Mouse (Mus musculus) c-Kit-positive CD71-negative TER-119-negative erythroid progenitor cells, embryonic 14.5 days (primary cell): ENCODE data around the gene Mgst2.

Experiments
- DNase-seq: peaks from one replicate; pipeline ENCODE4 v3.0.0-alpha.2; 2013; ENCODE audit warnings: low read depth

Gene Mgst2

GRCm38 (mm10) chr3:51660060-51660459 is at the start of gene Mgst2:
TSS of gene Mgst2 (plus strand) at chr3:51660360.
- DNase-seq, result no peak

- peak; percentile 35 for DNase-seq
Measured at GRCm38 (mm10) chr3:51611972-51612371, 48.2 kb upstream of the Mgst2 start.

GRCm38 (mm10) chr3:51612398-51613356 is 47.5 kb upstream of the Mgst2 start:
- DNase-seq, result no peak

GRCm38 (mm10) chr3:51614278-51614677 is 45.9 kb upstream of the Mgst2 start:
- no peak for DNase-seq

GRCm38 (mm10) chr3:51623956-51624355 is 36.2 kb upstream of the Mgst2 start:
- DNase-seq, result no peak

GRCm38 (mm10) chr3:51627741-51628140 is 32.4 kb upstream of the Mgst2 start:
- DNase-seq, result no peak

- DNase-seq, result no peak
Measured at GRCm38 (mm10) chr3:51628977-51629376, 31.2 kb upstream of the Mgst2 start.

- DNase-seq, result no peak
Measured at GRCm38 (mm10) chr3:51630746-51631145, 29.4 kb upstream of the Mgst2 start.

- DNase-seq, result no peak
Measured at GRCm38 (mm10) chr3:51631971-51632370, 28.2 kb upstream of the Mgst2 start.

- DNase-seq, result no peak
Measured at GRCm38 (mm10) chr3:51634451-51634850, 25.7 kb upstream of the Mgst2 start.

- DNase-seq, result no peak
Measured at GRCm38 (mm10) chr3:51635960-51636359, 24.2 kb upstream of the Mgst2 start.

GRCm38 (mm10) chr3:51636700-51637099 is 23.5 kb upstream of the Mgst2 start:
- no peak for DNase-seq

- DNase-seq, result no peak
Measured at GRCm38 (mm10) chr3:51637326-51637725, 22.8 kb upstream of the Mgst2 start.

- no peak for DNase-seq
Measured at GRCm38 (mm10) chr3:51638260-51638659, 21.9 kb upstream of the Mgst2 start.

- DNase-seq, result no peak
Measured at GRCm38 (mm10) chr3:51645484-51645883, 14.7 kb upstream of the Mgst2 start.

- no peak for DNase-seq
Measured at GRCm38 (mm10) chr3:51646301-51646700, 13.9 kb upstream of the Mgst2 start.

GRCm38 (mm10) chr3:51647356-51647755 is 12.8 kb upstream of the Mgst2 start:
- no peak for DNase-seq

GRCm38 (mm10) chr3:51648037-51648664 is 12.0 kb upstream of the Mgst2 start:
- peak; percentile 58 for DNase-seq

GRCm38 (mm10) chr3:51649426-51649825 is 10.7 kb upstream of the Mgst2 start:
- no peak for DNase-seq

GRCm38 (mm10) chr3:51649986-51650385 is 10.2 kb upstream of the Mgst2 start:
- no peak for DNase-seq

- DNase-seq, result no peak
Measured at GRCm38 (mm10) chr3:51651149-51651548, 9.0 kb upstream of the Mgst2 start.

GRCm38 (mm10) chr3:51652292-51652691 is 7.9 kb upstream of the Mgst2 start:
- peak; percentile 82 for DNase-seq

GRCm38 (mm10) chr3:51652701-51653100 is 7.5 kb upstream of the Mgst2 start:
- no peak for DNase-seq
